Mouse (Mus musculus) left cerebral cortex, adult 18-20 months (tissue): Measurements from ENCODE around the gene Asic1. TPM values are rescaled to one million over a fixed set of nuclear protein-coding genes. Genes with fewer than 3 reads are reported as not detected.
"Not testable (repeated sequence)": the region's sequence is repeated elsewhere in the genome, so short reads cannot be mapped to it uniquely, and the experiment has no call there.

ENCODE experiments used
- DNase-seq, 2 experiments: peaks; one replicate each; pipeline ENCODE4 v3.0.0; 2021 to 2022; ENCODE audit warnings: low spot score in 2 of 2, mixed read lengths in 1 of 2
- total RNA-seq, 2 experiments: library from RNA; stranded (reverse); gene quantifications; 2 replicates each; pipeline ENCODE4 v1.2.3; 2021

Gene Asic1
- total RNA-seq, 2 experiments from 2014 or later, result 62.7 to 75.8 TPM

DNA sequence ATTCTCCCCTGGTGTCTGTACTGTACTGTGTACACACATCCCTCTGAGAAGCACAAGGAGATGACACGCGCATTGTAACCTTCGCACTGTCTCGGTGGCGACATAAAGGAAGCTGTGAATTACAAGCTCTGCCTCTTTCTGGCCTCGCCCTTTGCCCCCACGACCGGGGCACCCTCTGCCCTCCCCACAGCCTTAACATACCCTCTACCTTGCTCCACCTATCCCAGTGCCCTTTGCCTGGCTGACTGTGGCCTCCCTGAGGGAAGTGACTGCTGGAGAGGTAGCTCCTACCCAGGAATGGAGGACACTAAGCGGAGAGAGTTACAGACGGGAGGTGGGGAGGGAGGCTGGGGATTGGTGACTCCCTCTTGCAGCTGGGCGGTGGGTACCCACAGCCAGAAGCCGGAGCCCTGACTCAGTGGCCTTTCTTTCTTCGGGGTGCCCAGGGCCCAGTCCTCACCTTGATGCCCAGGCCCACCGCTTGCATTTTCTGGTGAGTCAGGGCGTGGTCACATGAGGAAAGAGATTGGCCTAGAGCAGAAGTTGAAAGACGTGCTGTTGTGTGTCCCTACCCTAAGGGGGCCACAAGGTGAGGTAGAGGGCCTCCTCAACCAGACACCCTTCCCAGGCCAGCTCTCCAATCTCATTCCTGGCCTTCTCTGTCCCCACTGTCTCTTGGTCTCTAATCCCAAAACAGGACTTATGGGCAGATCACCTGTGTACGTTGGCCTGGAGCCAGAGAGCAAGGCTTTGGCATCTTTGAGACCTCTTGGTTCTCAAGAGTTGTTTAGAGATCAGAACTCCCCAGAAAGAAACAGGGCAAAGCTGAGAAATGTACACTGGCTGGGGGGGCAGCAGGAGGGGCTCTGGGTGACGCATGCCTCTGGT is 30.3 kb downstream of the Asic1 start:
- DNase-seq, result no peak

DNA sequence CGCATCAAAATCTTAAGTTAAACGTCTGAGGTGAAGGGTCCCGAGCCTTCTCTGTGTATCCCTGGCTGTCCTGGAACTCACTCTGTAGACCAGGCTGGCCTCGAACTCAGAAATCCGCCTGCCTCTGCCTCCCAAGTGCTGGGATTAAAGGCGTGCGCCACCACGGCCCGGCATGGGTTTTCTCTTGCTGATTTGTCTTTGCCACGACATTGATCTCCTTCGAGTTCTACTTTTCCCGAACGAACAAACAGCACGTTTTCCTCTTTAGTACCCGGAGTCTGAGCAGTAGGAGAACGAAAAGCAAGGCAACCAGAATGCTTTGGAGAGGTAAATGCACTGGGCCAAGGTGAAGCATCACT is 31.5 kb downstream of the Asic1 start:
- DNase-seq, result not testable (repeated sequence)

DNA sequence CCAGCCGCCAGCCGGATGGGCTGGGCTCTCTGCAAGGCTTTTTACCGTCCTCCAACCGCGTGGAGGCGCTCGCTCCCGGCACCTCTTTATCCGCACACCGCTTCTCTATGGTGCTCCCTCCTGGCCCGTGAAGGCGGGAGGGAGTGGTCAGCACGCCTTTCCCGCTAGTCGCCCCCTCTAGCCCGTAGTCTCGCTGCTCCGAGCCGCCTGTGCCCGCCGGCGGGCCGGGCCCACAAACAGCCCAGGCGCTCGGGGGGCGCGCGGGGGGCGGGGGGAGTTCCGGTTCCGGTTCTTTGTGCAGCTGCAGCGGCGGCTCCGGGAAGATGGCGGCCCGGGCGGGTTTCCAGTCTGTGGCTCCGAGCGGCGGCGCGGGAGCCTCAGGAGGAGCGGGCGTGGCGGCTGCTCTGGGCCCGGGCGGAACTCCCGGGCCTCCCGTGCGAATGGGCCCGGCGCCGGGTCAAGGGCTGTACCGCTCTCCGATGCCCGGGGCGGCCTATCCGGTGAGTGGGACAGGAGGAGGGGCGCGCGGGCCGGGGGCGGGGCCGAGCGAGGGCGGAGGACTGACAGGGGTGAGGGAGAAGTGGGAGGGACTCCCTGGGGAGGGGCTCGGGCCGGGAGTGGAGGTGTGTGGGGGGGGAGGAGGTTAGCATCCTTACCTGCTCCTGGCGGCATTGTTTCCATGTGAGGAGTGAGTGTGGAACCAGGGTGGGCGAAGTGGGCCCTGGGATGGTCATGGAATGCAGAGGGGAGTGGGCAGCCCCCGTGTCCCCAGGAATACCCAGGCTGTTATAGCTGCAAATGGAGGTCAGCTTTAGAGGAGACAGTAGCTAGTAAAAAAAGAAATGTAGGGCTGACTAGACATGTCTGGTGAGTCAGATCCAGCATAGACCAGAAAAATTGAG is 32.1 kb downstream of the Asic1 start, which contains the start of gene Smarcd1:
Gene Smarcd1, plus strand, starts transcription at position 131 of the 902 bp plus-strand sequence.
- peak; percentile 96 to 97 for DNase-seq

DNA sequence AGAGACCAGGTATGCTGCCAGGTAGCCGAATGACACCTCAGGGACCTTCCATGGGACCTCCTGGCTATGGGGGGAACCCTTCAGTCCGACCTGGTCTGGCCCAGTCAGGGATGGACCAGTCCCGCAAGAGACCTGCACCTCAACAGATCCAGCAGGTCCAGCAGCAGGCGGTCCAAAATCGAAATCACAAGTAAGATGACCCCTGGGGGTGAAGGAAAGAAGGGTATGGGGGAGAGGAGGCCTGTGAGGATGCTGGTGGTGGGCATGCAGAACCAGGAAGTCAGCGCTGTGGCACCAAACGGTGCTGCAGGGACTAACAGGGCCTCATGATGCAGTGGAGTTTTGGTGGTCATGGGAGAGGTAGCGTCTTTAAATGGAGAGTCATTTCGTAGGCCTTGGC is 32.9 kb downstream of the Asic1 start:
- DNase-seq, result no peak

DNA sequence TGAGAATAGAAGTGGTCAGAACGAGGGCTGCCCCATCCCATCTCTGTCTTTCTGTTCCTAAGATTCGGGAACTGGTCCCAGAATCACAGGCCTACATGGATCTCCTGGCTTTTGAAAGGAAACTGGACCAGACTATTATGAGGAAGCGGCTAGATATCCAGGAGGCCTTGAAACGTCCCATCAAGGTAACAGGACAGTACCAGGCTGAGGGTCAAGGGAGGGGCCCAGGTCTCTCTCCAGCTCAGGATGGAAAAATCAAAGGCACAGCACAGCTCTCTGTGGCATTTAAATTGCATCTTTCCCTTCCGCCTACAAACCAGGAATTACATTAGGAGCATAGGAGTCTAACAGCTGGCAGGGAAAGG is 33.5 kb downstream of the Asic1 start:
- DNase-seq, result no peak

DNA sequence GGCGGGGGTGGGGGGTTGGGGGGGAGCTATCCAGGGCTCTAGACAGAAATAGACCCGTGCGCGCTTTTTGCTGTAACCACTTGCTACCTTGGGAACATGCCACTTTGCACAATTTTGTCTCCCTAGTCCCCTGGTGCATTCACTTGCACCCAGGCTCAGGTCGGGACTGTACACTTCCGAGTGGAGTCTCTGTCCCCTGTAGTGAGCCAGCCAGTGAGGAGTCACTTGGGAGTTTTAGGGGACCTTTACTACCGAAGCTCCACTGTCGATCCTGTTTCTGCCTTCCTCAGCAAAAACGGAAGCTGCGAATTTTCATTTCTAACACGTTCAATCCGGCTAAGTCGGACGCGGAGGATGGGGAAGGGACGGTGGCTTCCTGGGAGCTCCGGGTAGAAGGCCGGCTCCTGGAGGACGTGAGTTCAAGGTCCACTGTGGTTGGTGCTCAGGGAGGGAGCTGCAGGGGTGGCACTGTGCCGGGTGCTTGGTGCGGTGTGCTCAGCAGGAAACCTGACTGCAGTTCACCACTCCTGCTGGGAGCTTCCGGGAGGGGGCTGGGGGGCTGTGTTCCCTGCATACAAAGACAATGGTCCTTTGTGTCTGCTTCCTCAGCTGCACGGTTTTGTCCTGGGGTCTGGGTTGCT is 34.0 kb downstream of the Asic1 start:
- peak in 1 of 2 experiments; percentile 59 for DNase-seq

DNA sequence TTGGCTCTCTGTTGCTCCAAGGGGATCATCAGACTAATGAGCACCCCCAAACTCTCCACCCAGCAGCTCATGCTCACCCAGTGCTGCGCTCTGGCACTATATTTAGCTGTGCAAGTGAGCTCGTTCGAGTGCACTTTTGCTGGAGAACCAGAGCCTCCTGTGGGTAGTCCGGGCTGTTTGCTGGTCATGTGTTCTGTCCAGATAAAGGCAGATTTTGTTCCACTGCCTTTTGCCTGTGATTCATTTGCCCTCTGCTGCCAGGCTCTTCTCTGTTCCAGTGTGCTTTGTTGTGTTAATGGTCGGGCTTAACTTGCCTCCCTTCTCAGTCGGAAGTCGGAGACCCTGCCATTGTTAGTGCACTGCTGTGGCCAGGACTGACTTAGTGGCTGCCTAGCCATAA is 34.7 kb downstream of the Asic1 start:
- no peak for DNase-seq

DNA sequence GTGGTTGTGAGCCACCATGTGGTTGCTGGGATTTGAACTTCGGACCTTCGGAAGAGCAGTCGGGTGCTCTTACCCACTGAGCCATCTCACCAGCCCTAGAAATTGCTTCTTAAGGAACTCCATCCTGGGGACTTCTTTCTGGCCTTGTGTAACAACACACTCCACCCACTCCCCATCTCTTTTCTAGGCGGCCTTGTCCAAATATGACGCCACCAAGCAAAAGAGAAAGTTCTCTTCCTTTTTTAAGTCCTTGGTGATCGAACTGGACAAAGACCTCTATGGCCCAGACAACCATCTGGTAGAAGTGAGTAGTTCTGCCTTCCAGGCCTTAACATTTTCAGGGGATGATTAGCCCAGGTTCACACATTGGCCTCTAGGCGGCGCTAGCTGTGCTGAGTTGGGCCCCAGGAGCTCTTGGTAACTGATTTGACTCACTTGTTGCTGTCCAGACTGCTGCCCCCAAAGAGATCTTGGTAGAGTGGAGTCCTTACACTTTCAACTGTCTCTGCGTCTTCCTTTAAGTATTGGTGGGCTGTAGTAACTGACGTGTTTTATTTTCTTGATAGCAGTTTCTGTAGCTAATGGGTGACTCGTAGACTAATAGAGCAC is 35.4 kb downstream of the Asic1 start, which contains the start of gene Gm17349:
Gene Gm17349, minus strand, starts transcription at position 51 of the 609 bp plus-strand sequence.
- peak; percentile 53 to 65 for DNase-seq

DNA sequence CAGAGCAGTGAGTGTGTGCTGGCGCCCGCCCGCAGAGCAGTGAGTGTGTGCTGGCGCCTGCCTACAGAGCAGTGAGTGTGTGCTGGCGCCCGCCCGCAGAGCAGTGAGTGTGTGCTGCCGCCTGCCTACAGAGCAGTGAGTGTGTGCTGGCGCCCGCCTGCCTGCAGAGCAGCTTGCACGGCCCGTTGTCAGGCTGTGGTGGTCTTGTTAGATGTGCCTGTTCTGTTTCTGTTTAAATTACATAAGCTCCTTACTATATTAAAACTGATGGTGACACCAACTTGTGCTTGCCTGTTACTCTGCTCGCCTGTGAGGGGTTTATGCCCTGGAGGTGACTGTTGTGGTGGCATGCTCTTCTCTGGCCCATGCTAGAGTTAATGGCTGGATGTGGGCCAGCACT is 38.0 kb downstream of the Asic1 start:
- no peak for DNase-seq

DNA sequence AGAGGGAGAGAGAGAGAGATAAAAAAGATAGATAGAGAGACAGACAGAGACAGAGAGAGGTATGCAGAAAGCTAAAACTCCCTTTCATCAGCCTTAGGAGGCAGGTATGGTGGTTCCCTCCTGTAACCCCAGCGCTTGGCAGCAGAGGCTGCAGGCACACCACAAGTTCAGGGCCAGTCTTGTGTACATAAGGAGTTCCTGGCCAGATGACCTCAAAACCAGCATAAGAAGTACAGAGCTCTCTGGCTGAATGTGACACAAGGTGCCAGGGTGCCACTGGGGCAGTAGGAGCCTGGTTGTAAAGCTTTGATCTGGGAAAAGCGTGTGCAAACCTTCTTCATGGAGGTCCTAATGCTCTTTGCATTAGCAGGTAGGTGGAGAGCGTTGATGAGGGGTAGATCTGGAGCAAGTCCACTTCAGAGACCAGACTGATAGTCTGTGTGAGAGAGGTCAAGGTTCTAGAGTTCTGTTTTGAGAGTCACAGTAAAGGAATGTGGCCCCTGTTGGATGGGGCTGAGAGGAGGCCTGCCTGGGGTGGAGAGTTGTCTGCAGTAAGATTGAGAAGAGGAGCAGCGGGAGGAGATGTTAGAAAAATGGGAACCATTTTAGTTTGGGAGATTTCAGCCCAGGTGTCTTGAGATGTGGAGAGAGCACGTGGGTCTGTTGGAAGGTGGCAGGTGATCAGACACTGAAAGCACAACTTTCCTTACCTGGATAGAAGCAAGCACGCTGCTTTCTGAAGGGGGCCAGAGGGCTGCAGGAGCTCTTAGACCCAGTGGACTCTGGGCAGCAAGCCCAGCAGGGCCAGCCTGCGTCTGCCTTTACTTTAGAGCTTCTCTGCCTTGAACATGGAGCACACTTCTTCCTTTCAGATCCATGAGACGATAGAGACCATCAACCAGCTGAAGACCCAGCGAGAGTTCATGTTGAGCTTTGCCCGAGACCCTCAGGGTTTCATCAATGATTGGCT is 40.3 kb downstream of the Asic1 start:
- no peak for DNase-seq

DNA sequence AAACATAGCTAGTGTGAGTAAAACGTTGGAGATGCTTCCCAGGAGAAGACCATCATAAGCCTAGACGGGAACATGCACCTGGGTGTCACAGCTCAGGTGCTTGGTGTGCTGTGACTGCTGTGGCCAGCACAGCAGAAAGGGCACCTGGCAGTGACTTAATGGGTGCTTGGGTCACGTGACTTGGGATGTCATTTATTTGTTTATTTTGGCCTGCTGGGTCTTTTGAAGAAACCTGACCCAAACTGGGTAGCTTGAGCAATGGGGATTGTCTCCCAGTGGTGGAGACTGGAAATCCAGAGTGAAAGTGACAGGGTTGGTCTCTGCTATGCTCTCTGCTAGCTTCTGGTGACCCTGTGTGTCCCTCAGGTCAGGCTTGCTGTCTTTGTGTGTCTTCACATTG is 41.3 kb downstream of the Asic1 start:
- no peak for DNase-seq

DNA sequence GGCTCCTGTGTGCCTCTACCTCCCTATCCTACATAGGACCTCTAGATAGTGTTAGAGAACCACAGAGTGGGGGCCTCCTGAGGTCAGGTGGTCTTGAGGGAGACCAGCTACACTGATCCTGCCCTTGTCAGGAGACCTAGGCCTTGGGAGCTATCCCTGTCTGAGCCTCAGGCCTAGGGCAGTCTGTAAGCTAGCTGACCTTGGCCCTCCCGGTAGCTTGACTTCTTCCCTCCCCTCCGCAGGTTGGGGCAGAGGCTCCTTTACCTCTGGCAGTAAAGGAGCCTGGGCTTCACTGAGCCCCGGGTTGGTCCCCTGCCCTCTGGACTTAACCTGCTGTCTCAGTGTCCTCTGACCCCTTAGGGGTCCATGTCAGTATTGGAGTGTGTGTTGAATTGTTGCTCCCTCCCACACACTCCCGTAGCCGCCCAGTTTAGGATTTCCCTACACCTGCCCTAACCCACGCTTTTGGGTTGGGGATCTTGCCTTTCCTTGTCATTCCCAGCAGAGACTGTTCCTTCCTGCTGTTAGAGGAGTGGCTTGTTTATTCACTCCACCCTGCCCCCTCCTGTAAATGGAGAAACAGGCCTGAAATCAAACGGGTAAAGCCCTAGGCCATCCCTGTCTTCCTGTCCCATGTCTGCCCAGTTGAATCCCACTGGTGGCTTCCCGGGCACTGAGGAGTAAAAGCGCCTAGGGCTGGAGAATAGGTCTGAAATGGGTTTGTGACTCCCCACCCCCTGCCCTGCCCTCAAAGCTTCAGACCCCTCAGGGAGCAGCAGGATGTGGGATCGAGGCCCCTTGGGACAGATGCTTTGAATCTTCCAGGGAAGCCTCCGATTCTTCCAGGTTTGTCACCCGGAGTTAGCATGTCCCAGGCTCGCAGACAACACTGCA is 42.7 kb downstream of the Asic1 start:
- DNase-seq, result no peak

DNA sequence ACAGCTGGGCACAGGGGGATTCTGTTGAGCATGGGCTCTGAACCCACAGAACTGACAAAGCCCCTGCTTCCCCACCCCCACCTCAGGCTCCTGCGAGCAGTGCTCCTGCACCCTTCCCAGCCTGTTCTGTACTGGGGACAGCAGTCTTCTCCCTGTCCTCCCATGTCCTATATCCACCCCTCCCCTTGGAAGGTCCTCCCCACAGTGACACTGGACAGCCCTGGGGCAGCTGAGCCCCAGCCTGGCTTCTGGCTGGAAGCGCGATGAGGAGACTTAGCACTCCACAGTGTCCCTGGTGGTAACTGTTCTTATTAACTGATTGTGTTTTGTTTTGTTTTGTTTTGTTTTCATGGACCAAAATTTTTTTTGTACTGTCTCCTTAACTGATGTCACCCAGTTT is 43.4 kb downstream of the Asic1 start:
- DNase-seq, result no peak

DNA sequence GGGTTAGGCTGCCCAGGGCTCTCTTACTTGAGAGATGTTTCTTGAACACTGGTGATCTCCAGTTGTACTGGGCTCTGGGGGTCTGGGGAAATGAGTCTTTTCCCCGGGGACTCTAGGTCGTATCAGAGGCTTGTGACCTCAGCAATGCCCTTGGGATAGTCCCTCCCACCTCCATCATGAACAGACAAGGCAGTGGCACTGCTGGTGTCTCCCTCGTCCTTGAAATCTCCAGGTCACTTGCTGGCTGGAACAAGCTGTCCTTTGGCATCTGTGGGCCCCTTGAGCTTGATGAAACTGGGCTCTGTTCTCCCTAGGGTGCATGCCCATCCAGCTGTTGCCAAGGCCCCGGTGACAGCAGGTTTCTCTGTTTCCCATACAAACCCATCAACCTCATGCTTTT is 44.0 kb downstream of the Asic1 start:
- DNase-seq, result no peak

DNA sequence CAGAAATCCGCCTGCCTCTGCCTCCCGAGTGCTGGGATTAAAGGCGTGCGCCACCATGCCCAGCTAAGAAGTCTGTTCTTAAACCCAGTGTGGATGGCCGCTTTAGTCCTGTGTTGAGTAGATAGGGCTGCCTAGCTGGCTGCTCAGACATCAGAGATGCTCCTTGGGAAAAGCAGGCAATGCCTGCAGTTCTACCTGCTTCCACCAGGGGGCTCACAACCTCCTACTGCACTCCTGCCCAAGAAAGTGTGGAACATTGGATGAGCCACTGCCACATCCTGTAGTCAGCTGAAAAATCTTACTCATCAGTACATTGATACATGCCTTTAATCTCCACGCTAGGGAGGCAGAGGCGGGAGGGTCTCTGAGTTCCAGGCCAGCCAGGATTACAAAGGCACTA is 44.7 kb downstream of the Asic1 start:
- DNase-seq, result peak; percentile 88 to 89

DNA sequence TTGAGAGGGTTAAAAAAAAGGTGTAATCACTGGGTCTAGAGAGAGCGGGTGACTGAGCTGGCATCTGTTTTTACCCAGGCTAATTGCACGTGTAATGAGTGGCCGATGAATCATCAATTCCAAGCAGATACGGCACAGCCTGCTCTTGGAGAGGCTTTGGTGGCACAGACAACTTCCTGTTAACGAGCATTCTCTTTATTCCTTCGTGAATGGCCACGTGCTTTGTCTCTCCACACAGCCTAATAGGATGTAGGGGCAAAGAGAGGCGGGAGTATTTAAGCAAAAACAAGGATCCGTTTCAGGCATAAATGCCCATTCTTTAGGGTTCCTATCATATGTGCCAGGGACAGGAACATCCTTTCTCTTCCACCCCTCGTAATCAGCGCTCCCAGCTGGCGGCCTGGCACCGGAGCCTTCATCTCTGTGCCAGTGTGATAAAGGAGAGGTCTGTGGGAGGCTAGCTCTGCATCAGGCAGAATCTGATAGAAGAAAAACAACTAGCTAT is 45.2 kb downstream of the Asic1 start:
- peak; percentile 70 to 72 for DNase-seq

DNA sequence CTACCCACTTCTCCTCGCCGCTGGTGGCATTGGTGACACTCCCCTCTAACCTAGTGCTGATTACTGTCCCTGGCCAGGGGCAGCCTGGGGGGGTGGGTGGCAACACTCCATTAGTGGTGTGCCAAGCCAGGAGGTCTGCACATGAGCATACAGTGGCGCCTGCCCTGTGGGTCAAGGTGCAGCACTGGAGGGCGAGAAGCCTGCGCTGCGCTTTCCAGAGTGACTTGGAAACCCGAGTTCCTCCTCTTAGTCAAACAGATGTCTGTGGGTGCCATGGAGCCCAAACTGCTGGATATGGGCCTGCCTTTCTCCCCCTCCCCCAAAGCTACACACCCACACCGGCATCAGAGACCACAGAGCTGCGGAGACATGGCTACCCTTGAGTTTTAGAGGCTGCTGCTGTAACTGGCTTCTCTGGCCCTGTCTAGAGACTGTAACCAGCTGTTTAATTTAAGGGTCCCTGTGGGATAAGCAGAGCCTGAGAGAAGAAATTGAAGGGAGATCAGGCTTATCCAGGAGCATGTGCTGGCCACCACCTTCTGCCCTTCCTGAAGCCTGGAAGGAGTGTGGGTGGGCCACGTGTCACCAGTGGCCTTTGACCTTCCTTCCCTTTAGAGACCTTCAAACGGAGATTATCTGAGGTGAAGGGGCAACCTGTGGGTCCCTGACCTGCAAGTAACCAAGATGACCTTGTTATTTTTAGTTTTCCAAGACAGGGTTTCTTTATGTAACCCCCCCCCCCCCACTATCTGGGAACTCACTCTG is 46.0 kb downstream of the Asic1 start:
- DNase-seq, result no peak

DNA sequence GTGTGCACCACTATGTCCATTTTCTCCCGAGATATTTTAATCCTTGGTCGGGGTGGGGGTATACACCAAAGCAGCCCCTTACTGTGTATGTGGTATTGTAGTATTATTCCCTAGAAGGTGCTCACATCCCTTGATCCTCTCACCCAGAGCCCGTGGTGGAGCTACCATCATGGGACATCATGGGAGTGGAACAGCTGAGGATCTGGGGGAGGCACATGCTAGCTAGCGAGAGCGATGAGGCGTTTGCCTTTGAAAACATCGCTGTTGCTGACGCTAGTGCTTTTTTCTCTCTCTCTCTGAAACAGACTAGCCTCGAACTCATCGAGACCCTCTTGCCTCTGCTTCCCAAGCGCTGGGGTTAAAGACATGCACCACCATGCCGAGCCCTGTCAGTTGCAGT is 46.6 kb downstream of the Asic1 start:
- peak in 1 of 2 experiments; percentile 52 for DNase-seq
